Mouse (Mus musculus) heart, embryonic 13.5 days (tissue): Measurements from ENCODE around the gene Kctd21. TPM values are rescaled to one million over a fixed set of nuclear protein-coding genes. Genes with fewer than 3 reads are reported as not detected.

ENCODE experiments used
- ATAC-seq: fragments of 200-750 bp; cut with Nextera tagmentation; 2 replicates; pipeline ENCODE4 v1.8.0; 2017; ENCODE audit warnings: moderate TSS enrichment; ENCODE audit not compliant: insufficient number of reproducible peaks, low FRiP score, low TSS enrichment; ENCODE audit errors: extremely low read depth
- H3K27ac ChIP-seq: fragments of 300-500 bp; sonication (generic); replicated peaks from 2 replicates; pipeline ENCODE4 v1.5.1; 2015; ENCODE audit warnings: moderate library complexity, mild to moderate bottlenecking, inconsistent platforms
- H3K27me3 ChIP-seq: fragments of 300-500 bp; sonication (generic); replicated peaks from 2 replicates; pipeline ENCODE4 v1.6.1; 2015; ENCODE audit warnings: mild to moderate bottlenecking, inconsistent platforms
- H3K36me3 ChIP-seq: fragments of 300-500 bp; sonication (generic); 2 replicates; pipeline ENCODE4 v1.6.1; 2015; ENCODE audit warnings: mild to moderate bottlenecking, inconsistent platforms
- H3K4me1 ChIP-seq: fragments of 300-500 bp; sonication (generic); 2 replicates; pipeline ENCODE4 v1.6.1; 2015; ENCODE audit warnings: inconsistent platforms
- H3K4me2 ChIP-seq: fragments of 300-500 bp; sonication (generic); 2 replicates; pipeline ENCODE4 v1.6.1; 2015; ENCODE audit warnings: inconsistent platforms, mild to moderate bottlenecking, moderate library complexity
- H3K4me3 ChIP-seq: fragments of 300-500 bp; sonication (generic); 2 replicates; pipeline ENCODE4 v1.5.1; 2015; ENCODE audit warnings: moderate library complexity, mild to moderate bottlenecking, inconsistent platforms
- H3K9ac ChIP-seq: fragments of 300-500 bp; sonication (generic); 2 replicates; pipeline ENCODE4 v1.6.1; 2015; ENCODE audit warnings: inconsistent platforms, mild to moderate bottlenecking, moderate library complexity
- H3K9me3 ChIP-seq: fragments of 300-500 bp; sonication (generic); 2 replicates; pipeline ENCODE4 v1.6.1; 2016; ENCODE audit warnings: inconsistent platforms
- WGBS: fragments of 180-500 bp; shearing (Covaris S2); methylation state at CpG from one replicate; pipeline ENCODE4 v1.1.7; 2015; ENCODE audit warnings: mixed read lengths; 5-methylcytosine and 5-hydroxymethylcytosine counted together
- polyA plus RNA-seq: library from polyadenylated mRNA; unstranded; fragments of >200 nt; fragmentation: Nextera tagmentation; extraction: Ambion mirVana; gene quantifications from 2 replicates; pipeline ENCODE4 v1.2.1, GENCODE M21; 2015

Kctd21 gene
- polyA plus RNA-seq, 1 experiment from 2014 or later = 3.4 TPM

GRCm38 (mm10) chr7:97305206-97305605 lies 26.9 kb upstream of the Kctd21 start:
- Histone ChIP-seq H3K27me3 (no peaks in the 10 kb centered on the region), H3K9ac (no peak overlapping the region), H3K4me2 (no peak overlapping the region), H3K4me3 (no peak overlapping the region), H3K36me3 (peaks cover 99% of the 10 kb centered on the region), H3K9me3 (peaks cover 4% of the 10 kb centered on the region; the same call in 1 of the 2 replicates), H3K4me1 (peaks cover 7% of the 10 kb centered on the region; the same call in 1 of the 2 replicates), H3K27ac (no peak overlapping the region)
- WGBS = 67% methylated on average over 4 of the region's 4 CpGs
- ATAC-seq = no peak

DNA sequence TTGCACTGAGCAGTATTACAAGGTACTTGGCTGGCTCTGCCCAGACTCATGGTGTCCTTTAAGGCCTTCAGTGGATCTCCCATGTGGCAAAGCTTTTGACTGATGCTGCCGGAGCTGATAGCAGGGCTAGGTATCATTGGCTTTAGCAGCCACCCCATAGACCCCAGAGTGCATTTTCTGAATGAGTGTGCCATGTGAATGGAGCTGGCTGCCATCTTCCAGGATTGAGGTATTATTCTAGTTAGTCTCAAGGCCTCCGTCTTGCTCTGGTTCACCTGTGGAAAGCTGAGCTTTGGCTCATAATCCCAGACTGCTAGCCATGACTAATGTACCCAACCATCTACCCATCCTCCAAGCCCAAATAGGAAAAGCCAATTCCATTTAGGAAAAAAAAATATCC lies 25.3 kb upstream of the Kctd21 start:
- 87% methylated on average over 2 of the region's 2 CpGs for WGBS
- Histone ChIP-seq H3K27ac (no peak overlapping the region), H3K36me3 (peaks cover 96% of the 10 kb centered on the region), H3K4me3 (no peak overlapping the region), H3K4me2 (no peak overlapping the region), H3K4me1 (no peaks in the 10 kb centered on the region), H3K27me3 (no peaks in the 10 kb centered on the region), H3K9me3 (peaks cover 4% of the 10 kb centered on the region; the same call in 1 of the 2 replicates), H3K9ac (no peak overlapping the region)
- ATAC-seq = no peak

DNA sequence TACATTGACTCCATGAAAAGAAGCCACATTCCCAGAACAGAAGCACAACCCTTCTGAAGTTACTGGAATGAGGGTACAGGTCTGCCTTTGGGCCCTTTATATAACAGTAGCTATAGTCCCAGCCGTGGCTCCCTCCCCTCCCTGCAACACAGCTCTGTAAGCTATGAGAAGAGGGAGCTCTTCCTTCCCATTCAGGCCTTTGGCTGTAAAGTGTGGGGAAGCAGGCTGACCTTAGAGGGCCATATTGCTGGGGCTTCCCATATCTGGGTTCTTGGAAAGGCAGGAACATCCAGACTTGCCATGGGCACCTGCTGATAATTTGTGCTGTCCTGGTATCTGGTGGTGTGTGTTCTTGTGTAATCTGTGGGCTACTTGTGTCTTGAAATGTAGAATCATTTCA lies 24.6 kb upstream of the Kctd21 start:
- peaks cover 93% of the 10 kb centered on the region for H3K36me3 ChIP-seq

GRCm38 (mm10) chr7:97309461-97310340 lies 22.4 kb upstream of the Kctd21 start:
- H3K4me2 ChIP-seq = no peak overlapping the region
- H3K36me3 ChIP-seq = peaks cover 85% of the 10 kb centered on the region
- no peak overlapping the region for H3K9ac ChIP-seq
- H3K27me3 ChIP-seq = no peaks in the 10 kb centered on the region
- 70% methylated on average over 4 of the region's 4 CpGs for WGBS
- H3K9me3 ChIP-seq = peaks cover 4% of the 10 kb centered on the region; the same call in 1 of the 2 replicates
- H3K27ac ChIP-seq = no peak overlapping the region
- H3K4me1 ChIP-seq = no peaks in the 10 kb centered on the region
- no peak overlapping the region for H3K4me3 ChIP-seq
- ATAC-seq = no peak

More for the DNA sequence above, 24.6 kb upstream of the Kctd21 start:
- no peak overlapping the region for H3K4me3 ChIP-seq
- no peak overlapping the region for H3K4me2 ChIP-seq
- no peaks in the 10 kb centered on the region for H3K27me3 ChIP-seq
- H3K9me3 ChIP-seq = peaks cover 4% of the 10 kb centered on the region; the same call in 1 of the 2 replicates
- H3K27ac ChIP-seq = no peak overlapping the region
- no peak overlapping the region for H3K9ac ChIP-seq
- WGBS = 87% methylated on average over 1 of the region's 1 CpGs
- H3K4me1 ChIP-seq = no peaks in the 10 kb centered on the region
- no peak for ATAC-seq

DNA sequence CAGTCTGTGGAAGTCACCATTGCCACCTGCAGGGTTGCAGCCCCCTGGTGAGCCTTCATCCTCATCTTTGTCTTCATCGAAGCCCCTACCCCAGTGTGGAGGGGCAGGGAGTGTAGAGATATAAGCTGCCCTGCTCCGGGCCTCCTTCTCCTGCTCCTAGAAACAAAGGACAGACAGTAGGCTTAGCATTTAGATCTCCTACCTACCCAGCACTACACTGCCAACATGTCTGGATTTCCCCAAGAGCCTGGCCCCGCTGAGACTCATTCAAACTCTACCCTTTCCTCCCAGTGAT lies 21.8 kb upstream of the Kctd21 start:
- Histone ChIP-seq H3K27ac (no peak overlapping the region), H3K36me3 (peaks cover 85% of the 10 kb centered on the region), H3K4me2 (no peak overlapping the region), H3K27me3 (no peaks in the 10 kb centered on the region), H3K4me1 (no peaks in the 10 kb centered on the region), H3K4me3 (no peak overlapping the region), H3K9me3 (peaks cover 4% of the 10 kb centered on the region; the same call in 1 of the 2 replicates), H3K9ac (no peak overlapping the region)
- 75% methylated on average over 3 of the region's 3 CpGs for WGBS
- ATAC-seq = no peak

- no peak overlapping the region for H3K4me2 ChIP-seq
- H3K4me3 ChIP-seq = no peak overlapping the region
- no peak overlapping the region for H3K27ac ChIP-seq
- peaks cover 4% of the 10 kb centered on the region; the same call in 1 of the 2 replicates for H3K9me3 ChIP-seq
- H3K27me3 ChIP-seq = no peaks in the 10 kb centered on the region
- 84% methylated on average over 14 of the region's 14 CpGs for WGBS
- H3K4me1 ChIP-seq = no peaks in the 10 kb centered on the region
- H3K9ac ChIP-seq = no peak overlapping the region
- no peak for ATAC-seq
- H3K36me3 ChIP-seq = peaks cover 73% of the 10 kb centered on the region
Measured at GRCm38 (mm10) chr7:97311620-97312019, 20.5 kb upstream of the Kctd21 start.

DNA sequence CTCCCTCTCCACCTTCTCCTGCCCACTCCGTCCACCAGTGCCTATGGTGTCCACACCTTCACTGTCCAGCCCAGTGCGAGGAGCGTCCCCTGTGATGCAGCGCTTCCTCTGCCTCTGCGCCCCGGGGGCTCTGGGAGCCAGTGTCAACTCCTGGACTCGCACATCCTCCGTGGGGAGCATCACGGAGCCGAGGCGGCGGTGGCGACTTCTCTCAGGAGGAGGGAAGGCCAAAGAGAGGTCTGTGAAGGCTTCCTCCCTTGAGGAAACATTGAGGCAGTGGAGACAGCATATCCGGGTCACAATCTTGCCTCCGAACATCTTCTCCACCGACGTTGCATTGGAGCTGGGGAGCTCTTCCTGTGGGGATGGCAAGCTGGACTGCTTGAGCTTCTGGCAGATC lies 19.9 kb upstream of the Kctd21 start:
- Histone ChIP-seq H3K9ac (no peak overlapping the region), H3K36me3 (peaks cover 67% of the 10 kb centered on the region), H3K4me2 (no peak overlapping the region), H3K9me3 (peaks cover 4% of the 10 kb centered on the region; the same call in 1 of the 2 replicates), H3K4me1 (no peaks in the 10 kb centered on the region), H3K4me3 (no peak overlapping the region), H3K27ac (no peak overlapping the region), H3K27me3 (no peaks in the 10 kb centered on the region)
- WGBS = 80% methylated on average over 17 of the region's 17 CpGs
- no peak for ATAC-seq

GRCm38 (mm10) chr7:97312856-97313255 lies 19.3 kb upstream of the Kctd21 start:
- 76% methylated on average over 6 of the region's 6 CpGs for WGBS
- Histone ChIP-seq H3K27ac (no peak overlapping the region), H3K4me1 (no peaks in the 10 kb centered on the region), H3K36me3 (peaks cover 61% of the 10 kb centered on the region), H3K4me3 (no peak overlapping the region), H3K9me3 (peaks cover 4% of the 10 kb centered on the region; the same call in 1 of the 2 replicates), H3K4me2 (no peak overlapping the region), H3K27me3 (no peaks in the 10 kb centered on the region), H3K9ac (no peak overlapping the region)
- no peak for ATAC-seq

- H3K4me2 ChIP-seq = no peak overlapping the region
- no peak for ATAC-seq
- no peak overlapping the region for H3K27ac ChIP-seq
- 0 out of 2 replicates have a peak, but pooled peaks cover 3% of the 10 kb centered on the region for H3K4me1 ChIP-seq
- H3K9ac ChIP-seq = no peak overlapping the region
- H3K4me3 ChIP-seq = no peak overlapping the region
- peaks cover 2% of the 10 kb centered on the region; the same call in 1 of the 2 replicates for H3K9me3 ChIP-seq
- H3K36me3 ChIP-seq = peaks cover 54% of the 10 kb centered on the region
- no peaks in the 10 kb centered on the region for H3K27me3 ChIP-seq
- WGBS = 61% methylated on average over 7 of the region's 7 CpGs
Measured at GRCm38 (mm10) chr7:97313364-97313995, 18.6 kb upstream of the Kctd21 start.

GRCm38 (mm10) chr7:97314646-97315045 lies 17.5 kb upstream of the Kctd21 start:
- Histone ChIP-seq H3K4me2 (no peak overlapping the region), H3K36me3 (peaks cover 43% of the 10 kb centered on the region), H3K27ac (no peak overlapping the region), H3K4me3 (no peak overlapping the region), H3K4me1 (0 out of 2 replicates have a peak, but pooled peaks cover 3% of the 10 kb centered on the region), H3K27me3 (no peaks in the 10 kb centered on the region), H3K9me3 (no peaks in the 10 kb centered on the region), H3K9ac (no peak overlapping the region)
- ATAC-seq = no peak
- 71% methylated on average over 5 of the region's 5 CpGs for WGBS

GRCm38 (mm10) chr7:97315656-97316055 lies 16.5 kb upstream of the Kctd21 start:
- Histone ChIP-seq H3K4me3 (no peak overlapping the region), H3K4me1 (0 out of 2 replicates have a peak, but pooled peaks cover 3% of the 10 kb centered on the region), H3K9ac (no peak overlapping the region), H3K27ac (no peak overlapping the region), H3K9me3 (no peaks in the 10 kb centered on the region), H3K27me3 (no peaks in the 10 kb centered on the region), H3K36me3 (peaks cover 33% of the 10 kb centered on the region), H3K4me2 (no peak overlapping the region)
- ATAC-seq = no peak
- 84% methylated on average over 6 of the region's 6 CpGs for WGBS
